8 mouse cellular contexts compared by ENCODE assay signal in genomic region chr5:139382760-139383159, GRCm38 (mm10). TPM values are rescaled to one million over a fixed set of nuclear protein-coding genes. Genes with fewer than 3 reads are reported as not detected.
A peak's percentile ranks its signal among the peaks of the same experiment; 100 is the strongest.
DNase-seq lines count a peak whose midpoint lies in the region; TF ChIP-seq lines count a peak whose summit lies in the region.

No protein-coding gene starts in this region.

- H3K79me2 ChIP-seq in macrophage (ENCODE audit: inconsistent target): peaks cover 92% of the 10 kb centered on the region

- H3K27ac ChIP-seq in gastrocnemius, adult 2 months: peak overlapping the region; percentile 100
- peak overlapping the region; percentile 84 for H3K27ac ChIP-seq in macrophage

- H3K36me3 ChIP-seq in macrophage (ENCODE audit: inconsistent target): peaks cover 25% of the 10 kb centered on the region; the same call in 1 of the 2 replicates

- 19% methylated on average over 8 of the region's 8 CpGs for WGBS in macrophage (ENCODE audit: missing documents)

- peak; percentile 55 for DNase-seq in gastrocnemius, adult 2 months
- no peak for DNase-seq in gastrocnemius, postnatal 10 days
- DNase-seq in c-Kit-positive CD71-positive TER-119-positive erythroid progenitor cells, embryonic 14.5 days (ENCODE audit: low spot score): peak; percentile 86
- DNase-seq in heart, postnatal 14 days: peak; percentile 66 to 70
- DNase-seq in kidney, postnatal 36 days: peak; percentile 68 to 81
- DNase-seq in spleen, adult 12 weeks (ENCODE audit: low spot score): peak; percentile 66
- no peak for DNase-seq in ovary, adult 18-20 months (ENCODE audit: low spot score)

- TF ChIP-seq CTCF in gastrocnemius, adult 2 months (IDR thresholded peaks at IDR 0.05): no peak

- H3K4me3 ChIP-seq in gastrocnemius, adult 2 months: peak overlapping the region; percentile 95
- peak overlapping the region; percentile 63 for H3K4me3 ChIP-seq in macrophage (ENCODE audit: inconsistent target)

- intact Hi-C loops in gastrocnemius, adult 2 months (cut with DNase I): no loop called here
- intact Hi-C loops in heart, postnatal 14 days (cut with DNase I): loop anchor here (2.0 kb wide), 1 partner anchor 14 kb away; no protein-coding TSS in a partner anchor

RNA-seq across cellular contexts. Expression of gene Gpr146, which starts 5.3 kb away (rescaled TPM):
- 10 to 100 TPM; 26.5 to 41.2 TPM for total RNA-seq in gastrocnemius, adult 2 months (2021)
- total RNA-seq in gastrocnemius, postnatal 10 days (2021): 10 to 100 TPM; 13.0 to 19.0 TPM
- 10 to 100 TPM; 41.8 to 46.5 TPM for total RNA-seq in heart, postnatal 14 days (2021)
- total RNA-seq in macrophage (2018; cell fraction: chromatin; rRNA removed): 10 to 100 TPM in 10 of 26 experiments, 1 to 10 TPM in 13, under 1 TPM in 3; 0.91 to 39.6 (median 5.6) TPM
- 10 to 100 TPM in 20 of 26 experiments, 1 to 10 TPM in 6; 3.7 to 41.6 (median 20.4) TPM for total RNA-seq in macrophage (2018; cell fraction: cytosol; rRNA removed)
- total RNA-seq in macrophage (2018; cell fraction: nucleus; rRNA removed): 10 to 100 TPM in 19 of 26 experiments, 1 to 10 TPM in 7; 4.5 to 63.6 (median 13.4) TPM
- polyA plus RNA-seq in macrophage (2018): 14.0 to 34.3 TPM (median 20.6 TPM) in 3 replicates

RNA-seq across cellular contexts. Expression of gene C130050O18Rik, which starts 22.3 kb away (rescaled TPM):
- under 1 TPM; 0.15 to 0.33 TPM for total RNA-seq in gastrocnemius, adult 2 months (2021)
- 1 to 10 TPM; 1.0 to 1.5 TPM for total RNA-seq in gastrocnemius, postnatal 10 days (2021)
- total RNA-seq in heart, postnatal 14 days (2021): under 1 TPM; 0.74 to 0.80 TPM
- 10 to 100 TPM in 4 of 26 experiments, 1 to 10 TPM in 16, under 1 TPM in 4, not detected in 2; 0.41 to 20.1 (median 4.7) TPM for total RNA-seq in macrophage (2018; cell fraction: chromatin; rRNA removed)
- 10 to 100 TPM in 5 of 26 experiments, 1 to 10 TPM in 21; 1.4 to 11.9 (median 5.5) TPM for total RNA-seq in macrophage (2018; cell fraction: cytosol; rRNA removed)
- total RNA-seq in macrophage (2018; cell fraction: nucleus; rRNA removed): 10 to 100 TPM in 6 of 26 experiments, 1 to 10 TPM in 19, not detected in 1; 2.1 to 17.8 (median 7.3) TPM
- 3.5 to 9.1 TPM (median 7.6 TPM) in 3 replicates for polyA plus RNA-seq in macrophage (2018)

RNA-seq across cellular contexts. Expression of gene Cyp2w1, which starts 30.3 kb away (rescaled TPM):
- not detected for total RNA-seq in gastrocnemius, adult 2 months (2021)
- not detected for total RNA-seq in gastrocnemius, postnatal 10 days (2021)
- total RNA-seq in heart, postnatal 14 days (2021): not detected
- not detected for total RNA-seq in macrophage (2018; cell fraction: chromatin; rRNA removed)
- not detected for total RNA-seq in macrophage (2018; cell fraction: cytosol; rRNA removed)
- total RNA-seq in macrophage (2018; cell fraction: nucleus; rRNA removed): not detected
- polyA plus RNA-seq in macrophage (2018): not detected in 3 replicates

RNA-seq across cellular contexts. Expression of gene Cox19, which starts 31.5 kb away (rescaled TPM):
- total RNA-seq in gastrocnemius, adult 2 months (2021): 10 to 100 TPM; 48.7 to 69.6 TPM
- 10 to 100 TPM; 72.0 to 76.4 TPM for total RNA-seq in gastrocnemius, postnatal 10 days (2021)
- total RNA-seq in heart, postnatal 14 days (2021): 10 to 100 TPM; 78.6 to 85.9 TPM
- 10 to 100 TPM in 20 of 26 experiments, 1 to 10 TPM in 6; 5.3 to 32.5 (median 15.9) TPM for total RNA-seq in macrophage (2018; cell fraction: chromatin; rRNA removed)
- 10 to 100 TPM; 11.3 to 25.9 (median 21.4) TPM for total RNA-seq in macrophage (2018; cell fraction: cytosol; rRNA removed)
- 10 to 100 TPM in 16 of 26 experiments, 1 to 10 TPM in 10; 4.4 to 19.3 (median 11.4) TPM for total RNA-seq in macrophage (2018; cell fraction: nucleus; rRNA removed)
- polyA plus RNA-seq in macrophage (2018): 15.7 to 21.8 TPM (median 18.8 TPM) in 3 replicates

RNA-seq across cellular contexts. Expression of gene Gper1, which starts 40.2 kb away (rescaled TPM):
- 1 to 10 TPM; 1.3 to 2.7 TPM for total RNA-seq in gastrocnemius, adult 2 months (2021)
- total RNA-seq in gastrocnemius, postnatal 10 days (2021): 1 to 10 TPM; 2.3 to 2.7 TPM
- total RNA-seq in heart, postnatal 14 days (2021): 1 to 10 TPM; 2.7 TPM
- 1 to 10 TPM in 1 of 26 experiments, under 1 TPM in 1, not detected in 24; 0.33 to 1.3 TPM for total RNA-seq in macrophage (2018; cell fraction: chromatin; rRNA removed)
- total RNA-seq in macrophage (2018; cell fraction: cytosol; rRNA removed): not detected
- total RNA-seq in macrophage (2018; cell fraction: nucleus; rRNA removed): not detected
- polyA plus RNA-seq in macrophage (2018): not detected in 3 replicates

Comparison
In these comparisons a context has a peak if more than half of its experiments do, and no peak if none do; other contexts are left out.
1. DNase-seq: peak in gastrocnemius, adult 2 months (single experiment), c-Kit-positive CD71-positive TER-119-positive erythroid progenitor cells, embryonic 14.5 days (single experiment), heart, postnatal 14 days (2 of 2), kidney, postnatal 36 days (2 of 2) and spleen, adult 12 weeks (single experiment); none in gastrocnemius, postnatal 10 days (single experiment) and ovary, adult 18-20 months (single experiment).